Mouse (Mus musculus) midbrain, postnatal 0 days (tissue): ENCODE data around the gene Fkbp15. TPM values are rescaled to one million over a fixed set of nuclear protein-coding genes. Genes with fewer than 3 reads are reported as not detected.

Experiments used
- ATAC-seq: fragments of 200-750 bp; cut with Nextera tagmentation; 2 replicates; pipeline ENCODE4 v1.8.0; 2017; ENCODE audit warnings: moderate number of reproducible peaks, mild to moderate bottlenecking, moderate TSS enrichment, moderate library complexity; ENCODE audit not compliant: low FRiP score
- DNase-seq: peaks from one replicate; pipeline ENCODE4 v3.0.0-alpha.2; 2015; ENCODE audit warnings: low spot score
- H3K27ac ChIP-seq: fragments of 300-500 bp; sonication (generic); 2 replicates; pipeline ENCODE4 v1.5.1; 2014; ENCODE audit warnings: low read depth, mild to moderate bottlenecking, low read length, mixed read lengths
- H3K27me3 ChIP-seq: fragments of 300-500 bp; sonication (generic); 2 replicates; pipeline ENCODE4 v1.6.1; 2014; ENCODE audit warnings: low read length, control low read depth, mixed read lengths; ENCODE audit not compliant: insufficient read depth
- H3K36me3 ChIP-seq: fragments of 300-500 bp; sonication (generic); 2 replicates; pipeline ENCODE4 v1.6.1; 2014; ENCODE audit warnings: low read length, control low read depth, mixed read lengths; ENCODE audit not compliant: insufficient read depth
- H3K4me1 ChIP-seq: fragments of 300-500 bp; sonication (generic); 2 replicates; pipeline ENCODE4 v1.6.1; 2014; ENCODE audit warnings: mild to moderate bottlenecking, control low read depth, antibody characterized with exemption, low read length, mixed read lengths; ENCODE audit not compliant: insufficient read depth
- H3K4me2 ChIP-seq: fragments of 300-500 bp; sonication (generic); 2 replicates; pipeline ENCODE4 v1.6.1; 2014; ENCODE audit warnings: low read depth, mild to moderate bottlenecking, low read length, mixed read lengths; ENCODE audit not compliant: poor library complexity, severe bottlenecking
- H3K4me3 ChIP-seq: fragments of 300-500 bp; sonication (generic); 2 replicates; pipeline ENCODE4 v1.5.1; 2014; ENCODE audit warnings: low read depth, mild to moderate bottlenecking, low read length, moderate library complexity
- H3K9ac ChIP-seq: fragments of 300-500 bp; sonication (generic); replicated peaks from 2 replicates; pipeline ENCODE4 v1.6.1; 2014; ENCODE audit warnings: mild to moderate bottlenecking, low read length, moderate library complexity, mixed read lengths; ENCODE audit not compliant: poor library complexity, severe bottlenecking
- H3K9me3 ChIP-seq: fragments of 300-500 bp; sonication (generic); 2 replicates; pipeline ENCODE4 v1.6.1; 2016; ENCODE audit warnings: low read length, control low read depth
- CTCF ChIP-seq: IDR thresholded peaks from 2 replicates; pipeline ENCODE4 v1.5.1; 2016; ENCODE audit warnings: antibody characterized with exemption, mild to moderate bottlenecking
- WGBS: fragments of 180-500 bp; shearing (Covaris S2); extraction: QIAGEN DNeasy Blood & Tissue Kit; methylation state at CpG from one replicate; pipeline ENCODE4 v1.1.7; 2014; 5-methylcytosine and 5-hydroxymethylcytosine counted together
- polyA plus RNA-seq: library from polyadenylated mRNA; unstranded; fragments of >200 nt; fragmentation: Nextera tagmentation; extraction: Ambion mirVana; gene quantifications from 2 replicates; pipeline ENCODE4 v1.2.1, GENCODE M21; 2015
- total RNA-seq: library from RNA; depleted of rRNA; stranded (reverse); fragments of >200 nt; gene quantifications from 2 replicates; pipeline ENCODE4 v1.2.3, GENCODE M21; 2014

Fkbp15 gene
- total and polyA plus RNA-seq, 2 experiments from 2014 or later, result 20.2 to 37.5 TPM

DNA sequence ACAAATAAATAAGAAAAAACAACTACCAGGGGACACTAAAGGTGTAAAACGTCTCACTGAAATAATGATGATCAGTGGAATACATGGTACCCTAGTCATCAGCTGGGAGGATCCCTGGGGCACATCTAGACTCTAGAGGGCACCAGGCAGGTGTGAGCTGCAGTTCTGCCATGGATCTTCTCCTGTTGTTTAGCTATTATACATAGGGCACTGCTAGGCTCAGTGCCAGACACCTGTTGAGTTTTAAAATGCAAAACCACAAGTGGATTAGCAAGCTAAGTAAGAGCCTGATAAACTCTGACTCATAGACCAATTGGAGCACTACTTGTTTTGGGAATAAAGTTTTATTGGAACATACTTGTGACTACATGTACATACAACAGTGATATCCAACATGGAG is 42.1 kb downstream of the Fkbp15 start:
- WGBS, result 93% methylated on average over 1 of the region's 1 CpGs
- peaks cover 61% of the 10 kb centered on the region for H3K36me3 ChIP-seq

DNA sequence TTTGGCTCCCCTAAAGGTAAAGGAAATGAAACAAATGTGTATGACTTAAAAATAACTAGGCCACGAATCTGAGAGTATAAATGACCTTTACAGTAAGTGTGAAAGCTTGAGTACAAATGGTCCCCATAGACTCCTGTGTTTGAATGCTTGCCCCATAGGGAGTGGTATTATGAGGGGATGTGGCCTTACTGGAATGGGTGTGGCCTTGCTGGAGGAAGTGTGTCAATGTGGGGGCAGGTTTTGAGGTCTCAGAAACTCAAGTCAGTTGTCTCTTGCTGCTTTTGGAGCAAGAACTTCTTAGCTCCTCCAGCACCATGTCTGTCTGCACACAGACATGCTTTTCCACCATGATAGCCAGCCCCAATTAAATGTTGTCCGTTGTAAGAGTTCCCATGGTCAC is 43.9 kb downstream of the Fkbp15 start:
- ATAC-seq (no peak), DNase-seq (no peak)
- Histone ChIP-seq H3K9ac (no peak overlapping the region), H3K36me3 (peaks cover 51% of the 10 kb centered on the region), H3K27ac (no peak overlapping the region), H3K4me3 (no peak overlapping the region), H3K27me3 (no peaks in the 10 kb centered on the region), H3K4me2 (no peak overlapping the region), H3K4me1 (no peaks in the 10 kb centered on the region), H3K9me3 (no peaks in the 10 kb centered on the region)
- 91% methylated on average over 2 of the region's 2 CpGs for WGBS
- no peak for TF ChIP-seq CTCF

More for the DNA sequence above, 42.1 kb downstream of the Fkbp15 start:
- no peak for ATAC-seq
- Histone ChIP-seq H3K4me1 (no peaks in the 10 kb centered on the region), H3K27ac (no peak overlapping the region), H3K4me2 (no peak overlapping the region), H3K4me3 (no peak overlapping the region), H3K27me3 (no peaks in the 10 kb centered on the region), H3K9me3 (no peaks in the 10 kb centered on the region), H3K9ac (no peak overlapping the region)
- TF ChIP-seq CTCF, result no peak
- DNase-seq, result no peak

DNA sequence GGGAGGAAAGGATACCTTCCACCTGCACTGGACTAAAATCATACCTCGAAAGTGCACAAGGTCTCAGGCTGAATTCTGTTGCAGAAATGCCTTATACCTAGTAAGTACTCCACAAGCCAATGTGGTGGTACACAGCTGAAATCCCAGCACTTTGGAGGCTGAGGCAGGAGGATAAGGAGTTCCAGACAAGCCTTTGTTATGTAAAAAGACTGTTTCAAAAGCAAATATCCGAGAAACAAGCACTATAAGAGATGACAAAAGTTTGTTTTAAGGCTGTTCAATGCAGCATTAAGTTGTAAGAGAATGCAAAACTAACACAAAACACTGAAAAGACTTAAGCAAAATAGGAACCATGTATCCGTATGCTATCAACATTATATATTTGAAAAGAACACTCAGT is 45.8 kb downstream of the Fkbp15 start:
- Histone ChIP-seq H3K27ac (no peak overlapping the region), H3K4me3 (no peak overlapping the region), H3K9me3 (no peaks in the 10 kb centered on the region), H3K36me3 (peaks cover 40% of the 10 kb centered on the region), H3K4me2 (no peak overlapping the region), H3K4me1 (no peaks in the 10 kb centered on the region), H3K9ac (no peak overlapping the region), H3K27me3 (no peaks in the 10 kb centered on the region)
- ATAC-seq (no peak), DNase-seq (no peak)
- TF ChIP-seq CTCF, result no peak
- 83% methylated on average over 3 of the region's 3 CpGs for WGBS

DNA sequence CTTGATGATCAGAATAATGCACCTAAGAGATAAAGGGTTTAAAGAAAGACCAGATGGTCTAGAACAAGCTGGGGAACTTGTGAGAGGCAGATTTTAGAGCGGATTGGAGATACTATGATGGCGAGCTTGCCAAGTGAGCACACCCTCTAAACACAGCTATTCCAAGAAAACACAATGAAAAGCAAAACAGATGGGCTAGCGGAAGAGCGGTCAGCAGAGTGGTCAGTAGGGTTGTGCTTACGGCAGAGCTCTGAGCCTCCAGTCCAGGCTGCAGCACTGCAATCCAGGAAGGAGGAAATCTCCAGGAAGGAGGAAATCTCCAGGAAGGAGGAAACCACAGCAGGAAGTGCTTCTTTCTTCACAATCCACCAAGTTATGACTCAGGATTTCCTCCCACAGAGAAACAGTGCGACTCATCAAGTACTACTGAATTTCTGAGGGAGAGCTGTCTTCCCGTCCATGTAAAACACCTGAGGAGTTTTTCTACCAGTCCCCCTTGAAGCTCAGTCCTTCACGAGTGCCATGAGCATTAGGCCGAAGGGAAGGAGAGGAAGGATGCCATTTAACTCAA is 46.6 kb downstream of the Fkbp15 start:
- Histone ChIP-seq H3K9ac (no peak overlapping the region), H3K9me3 (no peaks in the 10 kb centered on the region), H3K4me3 (no peak overlapping the region), H3K27me3 (no peaks in the 10 kb centered on the region), H3K36me3 (peaks cover 33% of the 10 kb centered on the region), H3K4me1 (no peaks in the 10 kb centered on the region), H3K27ac (no peak overlapping the region), H3K4me2 (no peak overlapping the region)
- DNase-seq (no peak), ATAC-seq (no peak)
- TF ChIP-seq CTCF, result no peak
- WGBS, result 89% methylated on average over 9 of the region's 9 CpGs

DNA sequence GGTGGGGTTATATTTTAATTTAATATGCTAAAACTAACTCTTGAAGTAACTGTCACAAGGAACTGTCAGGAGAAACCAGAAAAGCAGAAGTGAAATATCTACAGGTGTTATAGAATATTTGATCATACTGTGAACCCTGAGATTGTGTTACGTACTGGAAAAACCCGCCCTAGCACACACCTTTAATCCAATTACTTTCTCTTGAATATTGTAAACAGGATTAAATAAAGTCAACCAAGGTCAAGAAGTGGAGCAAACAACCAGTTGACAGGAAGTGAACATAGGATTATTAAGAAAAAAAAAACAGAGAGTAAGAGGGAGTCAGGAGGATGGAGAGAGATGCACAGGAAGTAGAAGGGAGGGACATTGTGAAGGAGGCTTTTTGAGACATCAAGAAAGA is 47.5 kb downstream of the Fkbp15 start:
- Histone ChIP-seq H3K4me3 (no peak overlapping the region), H3K9me3 (no peaks in the 10 kb centered on the region), H3K9ac (no peak overlapping the region), H3K27ac (no peak overlapping the region), H3K36me3 (peaks cover 34% of the 10 kb centered on the region), H3K27me3 (no peaks in the 10 kb centered on the region), H3K4me1 (no peaks in the 10 kb centered on the region), H3K4me2 (no peak overlapping the region)
- 98% methylated on average over 2 of the region's 2 CpGs for WGBS
- DNase-seq (no peak), ATAC-seq (no peak)
- TF ChIP-seq CTCF, result no peak

DNA sequence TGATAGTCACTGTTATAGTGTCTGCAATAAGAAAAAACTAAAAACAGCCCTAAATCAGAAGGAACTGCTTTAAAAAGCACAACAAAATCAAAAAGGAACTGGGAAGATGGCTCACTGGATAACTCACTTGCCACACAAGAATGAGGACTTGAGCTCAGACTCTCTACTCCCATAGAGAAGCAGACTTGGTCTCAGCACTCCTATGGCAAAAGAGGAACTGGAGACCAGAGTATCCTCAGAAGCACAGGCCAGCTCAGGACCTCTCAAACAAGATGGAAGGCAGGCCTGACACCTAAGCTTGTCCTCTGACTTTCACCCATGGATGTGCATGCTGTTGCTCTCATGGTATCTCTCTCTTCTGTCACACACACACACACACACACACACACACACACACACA is 51.9 kb downstream of the Fkbp15 start:
- ATAC-seq (no peak), DNase-seq (no peak)
- H3K9me3 ChIP-seq, result no peaks in the 10 kb centered on the region
- no peak overlapping the region for H3K4me3 ChIP-seq
- TF ChIP-seq CTCF, result no peak
- H3K27ac ChIP-seq, result no peak overlapping the region
- no peak overlapping the region for H3K9ac ChIP-seq
- no peaks in the 10 kb centered on the region for H3K27me3 ChIP-seq
- H3K36me3 ChIP-seq, result peaks cover 51% of the 10 kb centered on the region
- no peak overlapping the region for H3K4me2 ChIP-seq
- H3K4me1 ChIP-seq, result no peaks in the 10 kb centered on the region
